Mouse (Mus musculus): ENCODE data around the gene B4galt5.

GRCm38 (mm10) chr2:167280986-167281310 is 68.0 kb downstream of the B4galt5 start:
- no peak for TF ChIP-seq CTCF (IDR thresholded peaks at IDR 0.05; ENCODE audit: low read depth)
- no peak for TF ChIP-seq EP300 (IDR thresholded peaks at IDR 0.05; ENCODE audit: low read depth)

Measured in heart, postnatal 0 days (tissue).